Mouse (Mus musculus): ENCODE results near the gene Cct7. TPM values are rescaled to one million over a fixed set of nuclear protein-coding genes. Genes with fewer than 3 reads are reported as not detected.

Gene Cct7
- polyA plus RNA-seq, 1 experiment from 2014 or later: 601 TPM

DNA sequence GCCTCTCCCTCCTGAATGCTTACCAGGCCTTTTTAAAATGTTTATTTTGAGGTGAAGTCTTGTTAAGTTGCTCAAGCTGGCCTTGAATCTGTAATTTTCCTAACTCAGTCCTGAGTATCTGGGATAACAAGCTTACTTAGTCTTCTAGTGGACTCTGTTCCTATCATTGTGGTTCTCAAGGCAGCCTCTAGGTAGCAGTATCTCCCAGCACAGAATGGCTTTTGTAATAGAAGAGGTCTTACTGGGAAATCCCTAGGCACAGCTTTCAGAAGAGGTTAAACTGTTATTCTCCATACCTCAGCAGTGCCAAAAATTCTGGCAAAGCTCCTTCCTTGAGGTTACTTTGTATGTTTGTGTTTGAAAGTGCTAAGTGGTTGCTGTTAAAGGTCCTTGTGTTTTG, 14.1 kb downstream of the Cct7 start:
- Histone ChIP-seq H3K9ac (no peak overlapping the region), H3K4me2 (no peak overlapping the region), H3K4me1 (replicated peaks) (no peaks in the 10 kb centered on the region), H3K27me3 (no peaks in the 10 kb centered on the region), H3K27ac (no peak overlapping the region), H3K36me3 (peaks cover 99% of the 10 kb centered on the region), H3K9me3 (no peaks in the 10 kb centered on the region), H3K4me3 (no peak overlapping the region)
- ATAC-seq (ENCODE audit: low FRiP score): no peak

DNA sequence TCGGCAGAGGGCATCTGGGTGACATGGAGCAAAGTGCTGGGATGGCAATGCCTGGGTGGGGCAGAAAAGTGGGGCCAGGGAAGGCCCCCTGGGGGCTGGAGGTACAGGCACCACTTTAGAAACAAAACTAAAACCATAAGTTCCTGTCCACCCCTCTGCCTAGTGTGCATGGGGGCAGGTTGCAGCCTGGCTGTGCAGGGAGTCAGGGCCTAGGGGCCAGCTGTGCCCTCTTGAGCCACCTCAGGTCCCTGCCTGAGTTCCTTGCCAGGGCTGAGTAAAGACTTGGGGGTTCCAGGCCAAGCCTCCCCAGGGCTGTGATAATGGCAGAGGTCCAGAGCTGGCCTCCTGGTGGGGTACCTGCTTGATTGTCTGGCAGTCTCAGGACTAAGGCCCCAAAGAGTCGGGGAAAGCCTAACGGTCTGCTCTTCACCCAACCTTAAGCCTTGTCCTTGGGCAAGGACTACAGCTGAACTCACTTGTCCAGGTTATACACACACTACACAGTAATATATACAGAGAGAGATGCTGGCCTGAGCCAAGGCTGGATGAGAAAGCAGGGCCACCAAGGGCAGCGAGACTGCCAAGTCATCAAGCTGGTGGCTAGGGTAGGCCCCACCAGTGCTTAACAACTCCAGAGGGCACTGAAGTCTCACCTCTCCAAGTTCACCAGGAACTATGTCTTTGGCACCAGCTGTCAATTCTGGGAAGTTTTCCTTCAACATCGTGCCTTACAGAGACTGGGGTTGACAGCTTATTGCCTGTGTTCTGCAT, 18.5 kb downstream of the Cct7 start:
- H3K27me3 ChIP-seq: 0 out of 2 replicates have a peak, but pooled peaks cover 4% of the 10 kb centered on the region
- 80% methylated on average over 5 of the region's 5 CpGs for WGBS
- peaks cover 98% of the 10 kb centered on the region for H3K36me3 ChIP-seq
- H3K9ac ChIP-seq: no peak overlapping the region
- no peak overlapping the region for H3K4me2 ChIP-seq
- H3K4me3 ChIP-seq: no peak overlapping the region
- no peaks in the 10 kb centered on the region for H3K9me3 ChIP-seq
- 0 out of 2 replicates have a peak, but pooled peaks have one; percentile 40 for ATAC-seq (ENCODE audit: low FRiP score)
- H3K27ac ChIP-seq: no peak overlapping the region
- no peaks in the 10 kb centered on the region for H3K4me1 ChIP-seq (replicated peaks)

DNA sequence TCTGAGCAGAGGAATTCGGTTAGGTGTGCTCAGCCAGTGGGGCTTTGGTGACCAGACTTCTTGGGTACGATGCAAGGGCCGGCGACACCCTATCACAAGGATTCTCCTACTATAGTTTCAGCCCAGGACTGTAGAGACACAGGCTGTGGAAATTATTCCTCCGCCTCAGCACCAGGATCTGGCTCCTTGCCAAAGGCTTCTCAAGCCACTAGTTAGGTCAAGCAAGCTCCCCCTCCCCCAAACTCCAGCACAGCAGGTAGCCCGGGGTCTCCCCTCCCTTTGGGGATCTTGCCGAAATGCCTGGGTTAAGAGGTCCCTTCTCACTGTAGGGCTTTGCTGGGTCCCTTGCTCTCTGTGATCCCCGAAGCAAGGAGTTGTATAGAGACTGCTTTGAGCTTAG, 20.6 kb downstream of the Cct7 start:
- Histone ChIP-seq H3K4me3 (no peak overlapping the region), H3K36me3 (peaks cover 83% of the 10 kb centered on the region), H3K4me2 (no peak overlapping the region), H3K9me3 (no peaks in the 10 kb centered on the region), H3K9ac (no peak overlapping the region), H3K4me1 (replicated peaks) (no peaks in the 10 kb centered on the region), H3K27ac (no peak overlapping the region), H3K27me3 (0 out of 2 replicates have a peak, but pooled peaks cover 4% of the 10 kb centered on the region)
- ATAC-seq (ENCODE audit: low FRiP score): no peak
- WGBS: 59% methylated on average over 8 of the region's 8 CpGs

DNA sequence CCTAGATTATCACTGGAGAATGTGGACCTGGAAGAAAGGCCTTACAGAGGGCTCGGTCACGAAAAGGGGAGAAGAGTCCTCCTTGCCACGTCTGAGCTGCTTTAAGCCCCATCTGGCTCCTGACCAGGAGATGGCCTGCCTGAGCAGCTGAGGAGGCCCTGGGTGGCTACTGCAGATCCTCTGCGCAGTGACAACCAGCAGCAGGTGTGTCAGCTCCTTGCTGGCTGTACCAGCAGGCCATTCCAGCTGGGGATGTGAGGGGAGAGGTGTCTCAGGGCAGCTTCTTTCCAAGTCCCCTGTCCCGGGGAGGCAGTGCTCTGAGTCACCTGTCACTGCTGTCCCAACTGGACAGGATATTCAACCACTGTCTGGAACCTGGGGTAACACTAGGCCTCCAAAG, 21.2 kb downstream of the Cct7 start:
- Histone ChIP-seq H3K36me3 (peaks cover 81% of the 10 kb centered on the region), H3K4me2 (no peak overlapping the region), H3K27me3 (peaks cover 6% of the 10 kb centered on the region; the same call in 1 of the 2 replicates), H3K4me1 (replicated peaks) (no peaks in the 10 kb centered on the region), H3K9me3 (no peaks in the 10 kb centered on the region), H3K27ac (no peak overlapping the region), H3K4me3 (no peak overlapping the region), H3K9ac (no peak overlapping the region)
- WGBS: 56% methylated on average over 5 of the region's 5 CpGs
- ATAC-seq (ENCODE audit: low FRiP score): no peak

DNA sequence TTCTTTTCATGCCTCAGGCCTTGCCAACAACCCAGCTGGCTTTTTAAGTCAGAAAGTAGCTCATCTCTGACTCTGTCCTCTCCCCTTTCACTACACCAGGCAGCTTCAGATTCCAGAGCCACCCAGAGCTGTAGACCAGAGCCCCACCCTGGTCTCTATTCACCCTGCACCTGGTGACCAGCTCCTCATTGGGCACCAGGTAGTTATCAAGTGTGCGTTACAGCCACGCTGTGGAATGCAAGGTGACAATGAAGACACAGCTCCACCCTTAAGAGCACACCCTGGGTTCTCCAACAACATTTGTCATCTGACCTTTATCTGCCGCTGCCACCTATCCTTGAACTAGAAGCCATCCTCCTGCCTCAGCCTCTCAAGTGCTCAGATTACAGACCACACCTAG, 24.3 kb downstream of the Cct7 start:
- H3K4me1 ChIP-seq (replicated peaks): 0 out of 2 replicates have a peak, but pooled peaks cover 4% of the 10 kb centered on the region
- ATAC-seq (ENCODE audit: low FRiP score): no peak
- no peaks in the 10 kb centered on the region for H3K9me3 ChIP-seq
- peaks cover 71% of the 10 kb centered on the region for H3K36me3 ChIP-seq
- no peak overlapping the region for H3K27ac ChIP-seq
- H3K4me3 ChIP-seq: no peak overlapping the region
- no peak overlapping the region for H3K4me2 ChIP-seq
- H3K27me3 ChIP-seq: peaks cover 29% of the 10 kb centered on the region
- 91% methylated on average over 3 of the region's 3 CpGs for WGBS
- no peak overlapping the region for H3K9ac ChIP-seq

DNA sequence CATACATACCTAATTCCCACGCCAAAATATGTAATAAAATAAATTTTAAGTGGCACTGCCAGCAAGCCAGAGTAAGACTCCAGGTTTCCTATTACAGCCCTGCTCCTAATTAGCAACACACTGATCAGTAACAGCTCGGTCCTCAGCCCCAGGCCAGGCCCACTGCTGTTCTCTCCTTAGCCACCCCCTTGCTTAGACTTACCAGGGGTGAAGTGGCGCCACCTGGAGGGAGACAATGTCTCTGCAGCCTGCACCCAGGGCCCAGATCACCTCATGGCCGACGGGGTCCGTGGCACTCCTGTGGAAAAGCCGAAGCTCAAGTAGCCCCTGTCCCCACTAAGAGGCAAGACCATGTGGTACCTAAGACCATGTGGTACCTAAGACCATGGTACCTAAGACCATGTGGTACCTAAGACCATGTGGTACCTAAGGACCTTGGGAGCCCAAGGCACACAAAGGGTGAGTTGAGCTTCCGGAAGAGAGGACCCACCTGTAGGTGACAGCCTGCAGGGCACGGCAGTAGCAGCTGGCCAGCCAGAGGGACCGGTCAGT, 26.1 kb downstream of the Cct7 start:
- H3K9ac ChIP-seq: no peak overlapping the region
- WGBS: 39% methylated on average over 10 of the region's 10 CpGs
- H3K4me2 ChIP-seq: no peak overlapping the region
- H3K27me3 ChIP-seq: peaks cover 38% of the 10 kb centered on the region
- H3K4me1 ChIP-seq (replicated peaks): 0 out of 2 replicates have a peak, but pooled peaks cover 4% of the 10 kb centered on the region
- peaks cover 57% of the 10 kb centered on the region for H3K36me3 ChIP-seq
- no peak overlapping the region for H3K4me3 ChIP-seq
- no peak for ATAC-seq (ENCODE audit: low FRiP score)
- H3K27ac ChIP-seq: no peak overlapping the region
- H3K9me3 ChIP-seq: no peaks in the 10 kb centered on the region

DNA sequence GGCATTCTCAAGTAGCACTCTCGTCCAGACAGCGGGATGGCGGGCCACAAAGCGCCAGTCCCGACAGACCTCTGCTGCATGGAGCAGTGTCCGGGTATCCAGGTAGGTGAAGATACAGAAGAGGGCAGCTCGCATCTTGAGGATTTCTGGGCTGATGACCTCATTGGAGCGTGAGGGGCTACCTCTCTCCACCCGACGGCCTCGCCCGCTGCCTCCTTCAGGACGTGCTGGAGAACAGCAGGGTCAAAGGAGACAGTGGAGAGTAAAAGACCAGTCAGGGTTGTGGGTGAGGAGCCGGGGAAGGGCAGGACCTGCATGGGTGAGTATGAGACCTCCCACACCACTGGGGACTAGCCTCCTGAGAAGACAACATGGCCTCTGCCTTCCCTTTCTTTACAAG, 27.1 kb downstream of the Cct7 start:
- no peak overlapping the region for H3K27ac ChIP-seq
- H3K36me3 ChIP-seq: peaks cover 48% of the 10 kb centered on the region
- H3K4me3 ChIP-seq: no peak overlapping the region
- H3K4me2 ChIP-seq: no peak overlapping the region
- 0 out of 2 replicates have a peak, but pooled peaks cover 4% of the 10 kb centered on the region for H3K4me1 ChIP-seq (replicated peaks)
- no peak overlapping the region for H3K9ac ChIP-seq
- peaks cover 44% of the 10 kb centered on the region for H3K27me3 ChIP-seq
- 42% methylated on average over 14 of the region's 14 CpGs for WGBS
- no peaks in the 10 kb centered on the region for H3K9me3 ChIP-seq
- no peak for ATAC-seq (ENCODE audit: low FRiP score)

DNA sequence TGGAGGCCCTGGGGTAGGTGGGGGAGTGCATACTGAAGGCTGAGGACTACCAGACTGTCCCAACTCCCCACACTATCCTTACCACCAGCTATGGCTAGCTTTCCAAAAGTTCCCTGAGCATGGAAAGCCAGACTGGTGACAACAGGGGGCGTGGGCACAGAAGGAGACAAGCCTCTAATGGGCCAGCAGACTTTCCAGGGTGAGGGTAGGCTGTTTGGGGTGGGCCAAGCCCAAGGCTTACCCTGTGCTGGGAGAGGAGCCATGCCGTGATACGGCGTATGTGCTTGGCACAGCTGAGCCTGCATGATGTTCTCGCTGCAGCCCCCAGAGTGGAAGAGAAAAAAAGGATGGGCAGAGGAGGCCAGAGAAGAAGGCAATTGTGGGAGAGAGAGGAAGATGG, 28.7 kb downstream of the Cct7 start:
- H3K4me1 ChIP-seq (replicated peaks): peaks cover 17% of the 10 kb centered on the region
- ATAC-seq (ENCODE audit: low FRiP score): no peak
- H3K36me3 ChIP-seq: peaks cover 35% of the 10 kb centered on the region
- peaks cover 60% of the 10 kb centered on the region for H3K27me3 ChIP-seq
- WGBS: 82% methylated on average over 5 of the region's 5 CpGs
- no peak overlapping the region for H3K9ac ChIP-seq
- no peak overlapping the region for H3K4me2 ChIP-seq
- H3K9me3 ChIP-seq: no peaks in the 10 kb centered on the region
- no peak overlapping the region for H3K4me3 ChIP-seq
- H3K27ac ChIP-seq: no peak overlapping the region

DNA sequence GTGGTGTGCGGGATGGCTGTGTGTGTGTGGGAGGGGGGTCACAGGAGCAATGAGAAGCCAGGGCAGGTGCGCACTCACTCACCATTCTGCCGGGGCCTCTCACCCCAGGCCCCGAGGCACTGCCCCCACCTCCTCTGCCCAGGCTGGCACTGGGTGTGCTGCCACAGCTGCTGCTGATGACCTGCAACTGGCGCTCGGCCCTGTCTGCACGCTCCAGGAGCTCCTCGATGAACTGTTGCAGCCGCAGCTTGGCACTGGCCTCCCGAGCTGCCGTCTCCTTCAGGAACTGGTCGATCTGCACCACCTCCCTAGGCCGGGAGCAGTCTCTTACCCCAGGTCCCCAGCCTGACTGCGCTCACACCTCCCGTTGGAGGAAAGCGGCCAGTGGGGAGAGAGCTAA, 29.4 kb downstream of the Cct7 start:
- peaks cover 67% of the 10 kb centered on the region for H3K27me3 ChIP-seq
- H3K4me2 ChIP-seq: no peak overlapping the region
- peaks cover 30% of the 10 kb centered on the region for H3K36me3 ChIP-seq
- H3K27ac ChIP-seq: no peak overlapping the region
- H3K4me3 ChIP-seq: no peak overlapping the region
- WGBS: 59% methylated on average over 16 of the region's 16 CpGs
- ATAC-seq (ENCODE audit: low FRiP score): 0 out of 2 replicates have a peak, but pooled peaks have one; percentile 17
- H3K4me1 ChIP-seq (replicated peaks): peaks cover 17% of the 10 kb centered on the region
- no peaks in the 10 kb centered on the region for H3K9me3 ChIP-seq
- H3K9ac ChIP-seq: 0 out of 2 replicates have a peak overlapping the region, but pooled peaks have one; percentile 39

DNA sequence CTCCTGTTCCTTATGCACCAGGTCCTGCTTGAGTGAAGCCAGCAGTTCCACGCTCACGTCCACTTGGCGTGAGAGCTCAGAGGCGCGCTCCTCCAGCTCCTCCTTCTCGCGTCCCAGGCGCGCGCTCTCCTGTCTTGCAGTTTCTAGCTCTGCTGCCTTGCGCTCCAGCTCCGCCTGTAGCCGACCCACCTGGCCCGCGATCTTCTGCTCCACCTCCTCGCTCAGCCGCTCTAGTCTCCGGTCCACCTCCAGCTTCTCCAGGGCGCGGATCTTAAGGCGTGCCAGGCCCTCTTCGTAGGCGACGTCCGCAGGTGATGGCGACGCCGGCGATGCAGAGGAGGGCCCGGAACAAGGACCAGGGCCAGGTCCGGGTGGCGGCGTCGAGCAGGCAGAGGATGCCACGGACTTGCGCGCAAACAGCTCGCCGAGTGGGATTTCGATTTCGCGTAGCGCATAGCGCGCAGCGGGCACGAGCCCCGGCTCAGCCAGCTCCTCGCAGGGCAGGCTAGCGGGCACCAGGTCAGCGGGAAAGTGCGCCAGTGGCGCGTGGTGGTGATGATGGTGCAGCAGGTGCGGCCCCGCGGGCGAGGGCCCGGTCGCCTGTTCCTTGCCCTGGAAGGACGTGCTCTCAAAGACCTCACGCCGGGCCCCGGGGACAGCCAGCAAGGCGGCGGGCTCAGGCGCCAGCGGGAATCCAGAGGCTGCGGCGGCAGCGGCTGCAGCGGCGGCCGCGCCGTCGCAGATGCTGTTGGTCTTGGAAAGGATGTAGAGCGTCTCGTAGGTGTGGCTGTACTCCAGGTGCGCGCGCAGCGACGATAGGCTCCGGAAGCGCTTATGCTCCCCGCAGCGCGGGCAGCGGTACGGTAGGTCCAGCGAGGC, 32.8 kb downstream of the Cct7 start:
- peak overlapping the region; percentile 63 for H3K9ac ChIP-seq
- H3K36me3 ChIP-seq: peaks cover 18% of the 10 kb centered on the region
- H3K4me2 ChIP-seq: peak overlapping the region; percentile 57
- H3K9me3 ChIP-seq: no peaks in the 10 kb centered on the region
- WGBS: 4% methylated on average over 87 of the region's 92 CpGs
- H3K4me3 ChIP-seq: peak overlapping the region; percentile 41
- ATAC-seq (ENCODE audit: low FRiP score): 0 out of 2 replicates have a peak, but pooled peaks have one; percentile 41
- H3K27me3 ChIP-seq: peaks cover 71% of the 10 kb centered on the region
- peaks cover 23% of the 10 kb centered on the region for H3K4me1 ChIP-seq (replicated peaks)
- H3K27ac ChIP-seq: no peak overlapping the region

DNA sequence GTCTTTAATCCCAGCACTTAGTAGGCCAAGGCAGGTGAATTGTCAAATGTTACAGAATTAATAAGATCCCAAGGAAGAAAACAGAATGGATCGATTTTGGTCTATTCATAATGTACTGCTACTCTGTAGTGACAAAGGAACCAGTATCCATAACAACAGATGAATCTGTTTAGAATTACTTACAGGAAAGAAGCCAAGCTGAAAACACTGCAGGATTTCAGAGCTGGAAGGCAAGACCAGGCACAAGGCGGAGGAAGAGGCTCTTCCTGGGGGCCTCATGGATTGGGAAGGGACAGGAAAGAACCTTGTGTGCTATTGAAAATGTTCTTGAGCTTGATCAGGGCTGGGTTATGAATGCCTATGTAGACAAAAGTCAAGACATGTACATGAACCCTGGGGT, 34.4 kb downstream of the Cct7 start:
- Histone ChIP-seq H3K27ac (no peak overlapping the region), H3K4me2 (no peak overlapping the region), H3K9me3 (no peaks in the 10 kb centered on the region), H3K4me1 (replicated peaks) (peaks cover 19% of the 10 kb centered on the region), H3K9ac (no peak overlapping the region), H3K4me3 (no peak overlapping the region), H3K27me3 (peaks cover 61% of the 10 kb centered on the region), H3K36me3 (peaks cover 7% of the 10 kb centered on the region; the same call in 1 of the 2 replicates)
- no peak for ATAC-seq (ENCODE audit: low FRiP score)
- WGBS: 73% methylated on average over 2 of the region's 2 CpGs

DNA sequence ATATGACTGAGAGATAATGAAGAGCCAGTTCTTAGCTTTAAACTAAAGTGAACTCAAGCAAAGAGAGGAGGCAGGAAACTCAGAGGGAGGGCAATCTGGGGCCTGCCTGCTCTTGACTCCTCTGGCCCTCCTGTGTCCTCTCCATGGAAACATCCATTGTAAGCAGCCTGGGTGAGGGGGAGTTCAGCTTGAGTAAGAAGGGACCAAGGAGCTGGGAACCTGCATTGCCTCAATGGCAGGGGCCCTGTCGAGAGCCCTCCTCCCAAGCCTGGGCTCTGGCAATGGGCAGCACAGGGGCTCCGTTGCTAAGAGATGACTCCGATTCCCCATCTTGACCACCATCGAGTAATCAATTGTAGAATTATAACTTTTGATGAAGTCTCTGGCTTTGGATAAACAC, 37.2 kb downstream of the Cct7 start:
- Histone ChIP-seq H3K4me2 (no peak overlapping the region), H3K4me1 (replicated peaks) (peaks cover 19% of the 10 kb centered on the region), H3K9ac (no peak overlapping the region), H3K36me3 (peaks cover 3% of the 10 kb centered on the region; the same call in 1 of the 2 replicates), H3K27me3 (peaks cover 42% of the 10 kb centered on the region), H3K4me3 (no peak overlapping the region), H3K27ac (no peak overlapping the region), H3K9me3 (no peaks in the 10 kb centered on the region)
- no peak for ATAC-seq (ENCODE audit: low FRiP score)
- WGBS: 27% methylated on average over 4 of the region's 4 CpGs
